Comparison of ENCODE assay signal across 7 mouse cellular contexts in genomic region chr3:36065843-36066651, GRCm38 (mm10). TPM values are rescaled to one million over a fixed set of nuclear protein-coding genes. Genes with fewer than 3 reads are reported as not detected.
DNase-seq lines count a peak whose midpoint lies in the region; ATAC-seq lines count a peak whose summit lies in the region.

TSS of gene Acad9 (plus strand) at chr3:36065979.

- H3K9ac ChIP-seq in intestine, embryonic 16.5 days (ENCODE audit: low read depth, low read length) = peak within 1 kb of the TSS; percentile 88
- peak within 1 kb of the TSS; percentile 89 for H3K9ac ChIP-seq in midbrain, embryonic 11.5 days (ENCODE audit: low read length)

- peaks cover 13% of the 10 kb centered on the region for H3K4me1 ChIP-seq in intestine, embryonic 16.5 days (ENCODE audit: control insufficient read depth, insufficient read depth, low read length)
- H3K4me1 ChIP-seq in midbrain, embryonic 11.5 days (ENCODE audit: control insufficient read depth, insufficient read depth, low read length) = peaks cover 7% of the 10 kb centered on the region

- H3K27ac ChIP-seq in intestine, embryonic 16.5 days (ENCODE audit: low read length) = peak within 1 kb of the TSS; percentile 49
- no peak within 1 kb of the TSS for H3K27ac ChIP-seq in midbrain, embryonic 11.5 days (ENCODE audit: low read depth, low read length)

- no peaks in the 10 kb centered on the region for H3K36me3 ChIP-seq in intestine, embryonic 16.5 days (ENCODE audit: control insufficient read depth, insufficient read depth, low read length)
- no peaks in the 10 kb centered on the region for H3K36me3 ChIP-seq in midbrain, embryonic 11.5 days (ENCODE audit: control insufficient read depth, insufficient read depth, low read length)

- no peaks in the 10 kb centered on the region for H3K9me3 ChIP-seq in intestine, embryonic 16.5 days (ENCODE audit: control insufficient read depth, low read length)
- H3K9me3 ChIP-seq in midbrain, embryonic 11.5 days (ENCODE audit: control insufficient read depth, low read length) = no peaks in the 10 kb centered on the region

- H3K4me2 ChIP-seq in intestine, embryonic 16.5 days (ENCODE audit: low read depth, low read length) = peak within 1 kb of the TSS; percentile 70
- peak within 1 kb of the TSS; percentile 81 for H3K4me2 ChIP-seq in midbrain, embryonic 11.5 days

- intact Hi-C loops in left cerebral cortex, postnatal 36 days (cut with DNase I) = loop anchor here (2.0 kb wide), 1 partner anchor 65 kb away; the partner anchor contains the start of gene Mccc1

- under 1% methylated on average over 49 of the region's 49 CpGs for WGBS in intestine, embryonic 16.5 days
- WGBS in midbrain, embryonic 11.5 days = under 1% methylated on average over 49 of the region's 49 CpGs

- no peaks in the 10 kb centered on the region for H3K27me3 ChIP-seq in intestine, embryonic 16.5 days (replicated peaks; ENCODE audit: control insufficient read depth, insufficient read depth, low read length)
- no peaks in the 10 kb centered on the region for H3K27me3 ChIP-seq in midbrain, embryonic 11.5 days (ENCODE audit: control insufficient read depth, insufficient read depth, low read length)

- ATAC-seq in intestine, embryonic 16.5 days = peak; percentile 98
- peak; percentile 98 for ATAC-seq in midbrain, embryonic 11.5 days (ENCODE audit: low FRiP score)

- peak; percentile 96 for DNase-seq in adrenal gland, adult 2 months
- DNase-seq in embryo, embryonic 11.5 days (ENCODE audit: low read depth, low spot score) = peak; percentile 90
- DNase-seq in gastrocnemius, postnatal 4 days (ENCODE audit: low spot score in 2 of 2) = peak; percentile 83 to 94
- DNase-seq in left cerebral cortex, postnatal 36 days (ENCODE audit: low spot score in 2 of 2) = peak; percentile 96 to 97
- DNase-seq in midbrain, embryonic 11.5 days (ENCODE audit: low spot score, missing footprints) = peak; percentile 99
- peak; percentile 90 for DNase-seq in skeletal muscle tissue, adult 2 months (ENCODE audit: low read depth, low spot score)

- peak within 1 kb of the TSS; percentile 71 for H3K4me3 ChIP-seq in intestine, embryonic 16.5 days (ENCODE audit: low read length)
- peak within 1 kb of the TSS; percentile 88 for H3K4me3 ChIP-seq in midbrain, embryonic 11.5 days (ENCODE audit: low read depth, low read length)

RNA-seq across cellular contexts. Expression of gene Acad9, which starts in this region (rescaled TPM):
- total RNA-seq in adrenal gland, adult 2 months (2021) = 10 to 100 TPM; 33.8 to 48.2 TPM
- 21.6 and 24.4 TPM in 2 replicates for polyA plus RNA-seq in adrenal gland, adult 2 months (2012; rRNA removed)
- total RNA-seq in gastrocnemius, postnatal 4 days (2021) = 10 to 100 TPM; 27.4 to 32.6 TPM
- polyA plus RNA-seq in intestine, embryonic 16.5 days (2015; fragmentation: Nextera tagmentation; extraction: Ambion mirVana) = 79.8 and 80.3 TPM in 2 replicates
- total RNA-seq in left cerebral cortex, postnatal 36 days (2021) = 10 to 100 TPM; 43.8 to 48.4 TPM
- 92.8 and 98.0 TPM in 2 replicates for polyA plus RNA-seq in midbrain, embryonic 11.5 days (2014; fragmentation: Nextera tagmentation; extraction: Ambion mirVana)
